Mouse (Mus musculus) retina, postnatal 1 day (tissue): Measurements from ENCODE around the gene Hand1.
A peak's percentile ranks its signal among the peaks of the same experiment; 100 is the strongest.
"Not testable (repeated sequence)": the region's sequence is repeated elsewhere in the genome, so short reads cannot be mapped to it uniquely, and the experiment has no call there.

Experiments
- DNase-seq: peaks from one replicate; pipeline ENCODE4 v3.0.0-alpha.2; 2012

Gene Hand1

GRCm38 (mm10) chr11:57832552-57833201 lies at the start of gene Hand1:
Hand1 (minus strand) TSS chr11:57832818.
- no peak for DNase-seq

GRCm38 (mm10) chr11:57876157-57876556 lies 43.5 kb upstream of the Hand1 start:
- DNase-seq, result no peak

GRCm38 (mm10) chr11:57873014-57873413 lies 40.4 kb upstream of the Hand1 start:
- DNase-seq, result no peak

GRCm38 (mm10) chr11:57868753-57869460 lies 36.3 kb upstream of the Hand1 start:
- peak; percentile 70 for DNase-seq

- DNase-seq, result no peak
Measured at GRCm38 (mm10) chr11:57866466-57866865, 33.8 kb upstream of the Hand1 start.

- DNase-seq, result no peak
Measured at GRCm38 (mm10) chr11:57864577-57864976, 32.0 kb upstream of the Hand1 start.

- DNase-seq, result no peak
Measured at GRCm38 (mm10) chr11:57862088-57862487, 29.5 kb upstream of the Hand1 start.

GRCm38 (mm10) chr11:57857709-57858108 lies 25.1 kb upstream of the Hand1 start:
- no peak for DNase-seq

- DNase-seq, result no peak
Measured at GRCm38 (mm10) chr11:57853571-57853970, 21.0 kb upstream of the Hand1 start.

GRCm38 (mm10) chr11:57850931-57851330 lies 18.3 kb upstream of the Hand1 start:
- DNase-seq, result no peak

- no peak for DNase-seq
Measured at GRCm38 (mm10) chr11:57850298-57850697, 17.7 kb upstream of the Hand1 start.

- DNase-seq, result no peak
Measured at GRCm38 (mm10) chr11:57847396-57847795, 14.8 kb upstream of the Hand1 start.

GRCm38 (mm10) chr11:57846421-57847363 lies 14.1 kb upstream of the Hand1 start:
- not testable (repeated sequence) for DNase-seq

GRCm38 (mm10) chr11:57841391-57841790 lies 8.8 kb upstream of the Hand1 start:
- DNase-seq, result no peak

GRCm38 (mm10) chr11:57840986-57841385 lies 8.4 kb upstream of the Hand1 start:
- DNase-seq, result peak; percentile 52

GRCm38 (mm10) chr11:57837861-57838680 lies 5.5 kb upstream of the Hand1 start:
- no peak for DNase-seq

GRCm38 (mm10) chr11:57836872-57837680 lies 4.5 kb upstream of the Hand1 start:
- DNase-seq, result peak; percentile 44

GRCm38 (mm10) chr11:57836401-57836800 lies 3.8 kb upstream of the Hand1 start:
- no peak for DNase-seq

GRCm38 (mm10) chr11:57835931-57836330 lies 3.3 kb upstream of the Hand1 start:
- DNase-seq, result no peak

GRCm38 (mm10) chr11:57835331-57835730 lies 2.7 kb upstream of the Hand1 start:
- DNase-seq, result no peak

GRCm38 (mm10) chr11:57834031-57834430 lies 1.4 kb upstream of the Hand1 start:
- no peak for DNase-seq
